Mouse (Mus musculus) lung, adult 18-20 months (tissue): ENCODE results near the gene Nfatc2.
A peak's percentile ranks its signal among the peaks of the same experiment; 100 is the strongest.

Experiments used
- DNase-seq, 2 experiments: peaks; one replicate each; pipeline ENCODE4 v3.0.0; 2022; ENCODE audit warnings: mixed read lengths in 2 of 2

The Nfatc2 gene

DNA sequence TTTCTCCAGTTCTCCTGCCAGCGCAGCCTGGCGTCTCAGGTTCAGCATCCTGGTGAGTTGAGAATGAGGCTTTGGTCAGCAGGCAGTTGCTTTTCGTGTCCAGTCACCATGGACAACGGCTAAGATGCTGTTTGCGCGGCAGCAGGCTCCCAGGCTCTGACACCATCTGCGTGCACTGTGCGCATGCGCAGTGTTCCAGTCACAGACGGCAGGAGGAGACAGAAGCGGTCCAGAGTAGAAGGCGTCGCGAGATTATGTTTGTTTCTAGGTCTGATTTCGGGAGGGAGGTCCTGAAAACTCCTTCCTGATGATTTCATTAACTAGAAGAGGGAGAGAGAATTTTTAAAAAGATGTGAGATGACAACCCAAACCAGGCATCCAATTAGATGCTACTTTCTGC, 121.5 kb downstream of the Nfatc2 start:
- no peak for DNase-seq

DNA sequence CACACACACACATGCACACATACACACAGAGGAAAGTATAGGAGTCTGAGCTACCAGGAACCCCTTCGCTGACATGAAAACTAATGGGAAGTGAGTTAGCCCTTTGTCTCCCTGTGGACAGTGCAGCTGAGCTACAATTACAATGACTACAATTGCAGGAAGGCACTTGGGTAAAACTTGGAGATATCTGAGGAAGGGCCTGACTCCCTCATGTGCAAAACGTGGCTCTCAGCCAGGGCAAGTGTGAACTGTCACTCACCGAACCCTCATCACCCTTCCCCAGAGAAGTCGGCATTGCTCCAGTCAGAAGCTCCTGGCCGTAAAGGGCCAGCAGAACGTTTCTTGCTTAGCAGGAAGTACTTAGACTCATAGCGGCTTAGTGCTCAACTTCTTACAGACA, 123.0 kb downstream of the Nfatc2 start:
- DNase-seq, result peak; percentile 7 to 14

DNA sequence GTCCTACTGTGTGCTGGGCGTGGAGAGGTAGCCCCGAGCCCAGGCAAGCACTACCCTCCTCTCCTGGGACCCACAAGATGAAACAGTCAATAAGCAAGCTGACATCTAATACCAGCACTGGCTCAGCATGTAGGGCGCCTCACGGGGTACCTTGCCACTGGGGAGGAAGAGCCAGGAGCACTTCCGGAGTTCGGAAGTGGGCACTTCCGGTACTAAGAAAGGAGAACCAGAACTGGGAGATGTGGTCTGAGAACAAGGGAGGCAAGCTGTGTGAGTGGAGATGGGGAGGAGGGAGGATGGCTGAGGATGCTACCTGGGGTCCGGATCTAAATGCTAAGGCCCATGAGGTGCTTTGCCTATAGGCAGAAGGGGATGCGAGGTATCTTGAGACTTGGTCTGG, 128.0 kb downstream of the Nfatc2 start:
- no peak for DNase-seq

DNA sequence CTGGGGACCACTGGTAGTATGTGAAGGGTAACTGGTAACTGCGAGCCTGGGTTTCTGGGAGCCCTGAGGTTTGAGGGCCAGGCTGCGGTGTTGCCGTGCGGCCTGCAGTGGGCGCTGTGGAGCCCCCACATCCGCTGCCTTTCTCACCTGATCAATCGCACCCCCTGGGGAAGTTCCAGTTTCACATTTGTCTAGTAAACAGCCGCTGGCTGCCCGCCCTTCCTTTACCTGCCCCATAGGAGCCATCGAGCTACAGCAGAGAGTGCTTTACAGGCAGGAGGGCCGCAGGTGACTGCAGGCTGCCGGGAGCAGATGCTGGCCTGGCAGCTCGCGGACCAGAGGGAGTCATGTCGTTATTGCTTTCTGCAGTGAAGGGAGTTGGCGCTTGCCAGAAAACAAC, 128.6 kb downstream of the Nfatc2 start:
- DNase-seq, result peak; percentile 69 to 72

DNA sequence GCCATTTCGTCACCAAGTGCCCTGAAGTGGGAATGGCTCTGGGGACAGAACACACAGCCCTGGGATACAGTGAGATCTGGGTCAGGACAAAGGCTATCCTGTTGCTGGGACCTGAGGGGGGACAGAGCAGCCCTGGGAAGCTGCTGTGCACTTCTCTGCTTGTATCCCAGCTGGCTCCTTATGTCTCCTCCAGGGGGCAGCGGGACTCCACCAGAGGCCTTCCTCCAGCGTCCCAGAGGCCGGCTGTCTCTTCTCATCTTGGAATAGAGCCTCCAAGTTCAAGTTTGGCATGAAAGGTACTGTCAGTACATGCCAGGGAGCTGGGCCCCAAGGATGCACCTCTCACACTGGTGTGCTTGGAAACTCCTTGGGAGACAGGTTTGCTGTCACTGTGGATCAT, 132.4 kb downstream of the Nfatc2 start:
- DNase-seq, result peak; percentile 66 to 71

DNA sequence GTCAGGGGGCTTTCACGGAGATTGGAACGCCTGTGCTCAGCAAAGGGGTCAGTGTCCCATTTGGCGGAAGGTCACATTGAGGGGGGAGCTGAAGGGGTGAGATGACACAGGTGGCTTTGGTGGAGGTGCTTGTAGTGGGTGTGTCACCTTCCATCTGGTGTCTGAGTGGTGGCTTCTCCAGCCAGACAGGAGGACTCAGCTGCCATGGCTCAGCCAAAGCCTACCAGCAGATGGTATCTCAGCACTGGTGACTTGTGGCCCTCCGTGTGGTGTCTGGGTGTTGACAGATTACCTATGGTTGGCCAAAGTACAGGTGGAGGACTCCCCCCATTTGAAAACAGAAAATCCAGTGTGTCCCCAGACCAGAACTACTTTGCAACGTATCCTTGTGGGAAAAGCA, 134.3 kb downstream of the Nfatc2 start:
- no peak for DNase-seq

DNA sequence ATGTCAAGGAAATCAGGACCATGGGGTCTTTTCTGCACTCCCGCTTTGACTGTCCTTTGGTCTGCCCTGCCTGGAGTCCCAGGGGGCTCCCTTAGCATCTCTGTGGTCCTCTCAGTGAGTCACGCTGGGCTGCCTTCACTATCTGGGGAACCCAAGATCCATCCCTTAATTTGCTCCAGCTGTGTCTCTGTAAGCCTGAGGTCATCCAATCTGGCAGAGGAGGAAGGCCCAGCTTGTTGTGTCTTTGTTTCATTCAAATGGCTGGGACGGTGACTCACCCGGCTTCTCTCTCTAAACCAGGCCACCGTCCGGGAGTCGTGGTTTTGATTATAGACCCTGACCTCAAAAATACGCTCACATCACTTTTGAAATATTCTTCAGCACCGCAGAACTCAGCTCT, 135.4 kb downstream of the Nfatc2 start:
- peak in 1 of 2 experiments; percentile 21 for DNase-seq

DNA sequence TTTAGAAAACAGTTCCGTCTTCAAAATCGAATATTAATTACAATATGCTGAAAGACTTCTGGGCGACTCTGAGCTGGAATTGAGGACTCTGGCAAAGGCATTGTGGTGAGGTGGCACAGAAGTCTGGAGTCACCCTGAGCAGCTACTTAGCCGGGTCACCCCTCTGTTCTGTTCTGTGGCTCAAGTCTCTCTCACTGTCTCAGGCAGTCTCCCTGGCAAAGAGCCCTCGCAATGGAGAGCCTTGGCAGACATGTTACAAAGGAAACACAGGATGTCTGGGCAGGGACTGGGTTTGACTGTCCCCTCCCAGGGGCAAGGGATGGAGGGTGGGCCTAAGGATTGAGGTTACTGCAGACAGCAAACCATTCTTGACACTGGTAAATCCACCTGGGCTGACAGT, 135.8 kb downstream of the Nfatc2 start:
- DNase-seq, result no peak

DNA sequence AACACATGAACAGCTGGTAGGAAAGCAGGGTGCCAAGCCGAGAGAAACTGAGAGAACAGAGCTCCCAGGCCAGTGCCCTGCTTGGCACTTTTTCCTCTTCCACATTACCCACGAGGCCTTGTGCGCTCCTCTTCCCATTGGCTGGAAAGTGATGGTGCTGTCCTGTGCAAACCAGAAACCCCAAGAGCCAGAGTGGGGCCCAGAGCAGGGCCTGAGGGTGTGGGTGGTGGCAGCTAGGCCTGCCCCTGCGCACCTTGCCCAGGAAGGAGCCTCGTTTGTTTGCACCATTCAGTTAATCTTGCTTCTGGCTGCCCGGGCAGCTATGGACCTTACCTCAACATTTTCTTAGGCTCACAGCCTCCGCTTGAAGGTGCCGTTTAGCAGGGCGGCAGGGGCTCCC, 139.6 kb downstream of the Nfatc2 start:
- no peak for DNase-seq

DNA sequence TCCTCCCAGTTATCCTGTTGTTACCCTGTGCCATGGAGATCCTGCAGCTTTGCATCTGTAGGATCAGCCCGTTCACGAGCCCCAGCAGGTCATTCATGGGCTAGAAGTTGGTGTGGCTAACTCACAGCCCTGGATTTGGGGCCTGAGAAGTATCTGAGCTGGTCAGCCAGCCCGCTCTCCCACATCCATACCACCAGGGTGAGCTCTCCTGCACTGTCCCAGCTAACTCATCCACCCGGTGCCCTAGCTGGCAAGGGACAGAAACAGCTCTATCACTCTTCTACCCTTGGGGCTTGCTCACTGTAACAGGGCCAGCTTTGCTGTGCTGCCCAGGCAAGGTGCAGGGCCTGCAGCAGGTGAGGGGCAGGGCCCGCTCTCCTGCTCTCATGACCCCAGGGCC, 141.8 kb downstream of the Nfatc2 start:
- no peak for DNase-seq

DNA sequence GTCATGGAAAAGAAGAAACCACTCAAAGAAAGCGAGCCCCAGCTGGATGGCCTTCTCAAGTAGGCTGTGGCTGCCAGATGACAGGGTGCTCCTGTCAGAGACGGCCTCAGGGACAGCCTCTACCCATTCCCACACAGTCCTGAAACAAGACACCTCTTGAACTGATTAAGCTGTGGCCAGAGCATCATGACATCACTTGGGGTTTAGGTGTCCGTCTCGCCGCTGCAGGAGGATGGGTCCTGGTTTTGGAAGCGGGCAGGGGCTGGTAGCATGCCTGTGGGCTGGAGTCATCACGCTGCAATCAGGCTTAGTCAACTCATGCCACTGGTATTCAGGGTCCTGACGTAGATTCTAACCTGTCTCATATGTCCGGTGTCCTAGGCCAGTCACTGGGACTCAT, 142.9 kb downstream of the Nfatc2 start:
- DNase-seq, result no peak

DNA sequence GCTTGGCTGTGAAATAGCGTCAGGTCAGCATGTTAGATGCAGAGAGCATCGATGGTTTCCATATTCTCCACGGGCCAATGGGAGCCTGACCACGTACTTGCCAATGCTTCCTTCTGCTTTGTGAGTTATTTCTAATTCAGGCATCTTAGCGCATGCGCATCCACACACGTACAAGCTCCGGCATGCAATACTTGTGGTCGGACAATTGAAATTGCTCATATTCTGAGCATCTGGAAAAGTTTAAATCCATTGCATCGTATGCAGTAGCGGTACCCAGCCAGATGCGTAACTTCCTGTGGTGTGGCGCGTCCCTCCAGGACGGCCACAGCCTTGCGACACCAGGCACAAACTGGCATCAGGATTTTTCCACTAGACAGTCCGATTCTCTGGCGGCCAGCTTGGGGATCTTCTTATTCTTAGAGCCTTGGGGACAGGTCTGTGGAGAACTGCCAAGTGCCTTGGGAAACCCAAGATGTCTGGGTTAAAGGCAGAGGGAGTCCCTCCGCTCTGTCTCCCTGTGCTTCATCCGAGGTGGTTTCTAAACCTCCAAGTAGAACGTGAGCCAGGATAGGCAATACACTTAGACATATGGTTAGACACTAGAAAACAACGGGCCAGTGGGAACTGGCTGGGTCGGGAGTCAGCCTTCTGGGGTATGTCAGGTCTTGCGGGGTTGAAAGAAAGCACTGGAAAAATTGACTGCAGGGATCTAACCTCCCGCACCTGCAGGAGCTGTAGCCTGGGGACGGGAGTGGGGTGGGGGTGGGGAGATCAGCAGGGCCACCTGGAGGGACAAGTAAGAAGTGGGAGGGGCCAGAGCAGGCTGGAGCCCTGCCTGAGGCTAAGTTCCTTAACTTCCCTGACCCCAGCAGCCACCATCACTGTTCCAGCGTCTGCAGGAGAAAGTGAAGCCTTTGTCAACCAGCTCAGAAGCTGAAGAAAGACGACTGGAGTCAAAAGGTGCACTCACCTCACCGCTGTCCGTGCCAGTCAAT, 149.4 kb downstream of the Nfatc2 start:
- DNase-seq, result no peak

DNA sequence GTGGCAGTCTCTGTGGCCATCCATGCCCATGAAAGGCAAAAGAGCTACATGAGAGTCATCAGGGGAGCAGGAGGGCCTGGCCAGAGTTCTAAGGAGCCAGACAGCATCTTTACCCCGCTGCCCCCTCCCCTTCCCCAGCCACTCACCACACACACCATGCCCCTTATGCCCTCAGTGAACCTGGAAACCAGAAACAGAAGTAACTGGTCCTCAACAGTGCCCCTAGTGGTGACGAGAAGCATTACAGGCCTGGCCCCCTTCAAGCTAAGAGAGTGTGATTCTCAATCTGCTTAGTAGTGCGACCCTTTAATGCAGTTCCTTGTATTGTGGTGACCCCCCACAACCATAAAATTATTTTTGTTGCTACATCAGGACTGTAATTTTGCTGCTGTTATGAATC, 150.5 kb downstream of the Nfatc2 start:
- no peak for DNase-seq

DNA sequence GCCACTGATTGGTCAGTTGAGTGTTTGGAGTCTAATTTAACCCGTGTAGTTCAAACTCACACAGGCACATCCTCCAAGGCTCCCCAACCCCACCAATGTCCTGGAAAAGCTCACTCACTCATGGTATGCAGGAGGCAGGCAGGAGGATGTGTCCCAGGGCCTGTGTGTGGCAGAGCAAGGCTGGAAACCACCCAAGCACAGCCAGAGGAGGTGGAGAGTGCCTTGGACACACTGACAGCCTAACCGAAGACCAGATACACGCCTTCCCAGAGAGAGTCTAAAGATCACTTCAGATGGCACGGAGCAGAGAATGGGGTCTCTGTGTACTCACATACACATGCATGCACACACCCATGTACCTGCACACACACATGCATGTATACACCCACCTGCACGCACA, 153.4 kb downstream of the Nfatc2 start:
- DNase-seq, result no peak

DNA sequence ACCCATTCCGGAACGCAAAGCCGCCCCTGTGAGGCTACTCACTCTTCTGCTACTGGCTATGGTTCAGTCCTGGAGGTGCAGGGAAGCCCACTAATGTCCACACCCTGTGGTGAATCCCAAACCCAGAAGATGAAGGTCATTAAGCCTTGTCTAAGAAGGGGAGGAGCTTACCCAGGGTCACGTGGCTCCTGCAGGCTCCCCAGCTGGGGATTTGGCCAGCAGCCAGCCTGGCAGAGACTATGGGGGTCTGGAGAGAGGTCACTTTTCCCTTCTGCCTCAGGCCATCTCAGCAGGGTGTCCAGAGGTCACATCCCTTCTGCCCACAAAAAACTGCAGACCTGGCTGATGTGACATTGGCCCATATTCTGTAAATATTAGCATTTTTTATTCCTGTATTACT, 153.9 kb downstream of the Nfatc2 start:
- DNase-seq, result no peak

DNA sequence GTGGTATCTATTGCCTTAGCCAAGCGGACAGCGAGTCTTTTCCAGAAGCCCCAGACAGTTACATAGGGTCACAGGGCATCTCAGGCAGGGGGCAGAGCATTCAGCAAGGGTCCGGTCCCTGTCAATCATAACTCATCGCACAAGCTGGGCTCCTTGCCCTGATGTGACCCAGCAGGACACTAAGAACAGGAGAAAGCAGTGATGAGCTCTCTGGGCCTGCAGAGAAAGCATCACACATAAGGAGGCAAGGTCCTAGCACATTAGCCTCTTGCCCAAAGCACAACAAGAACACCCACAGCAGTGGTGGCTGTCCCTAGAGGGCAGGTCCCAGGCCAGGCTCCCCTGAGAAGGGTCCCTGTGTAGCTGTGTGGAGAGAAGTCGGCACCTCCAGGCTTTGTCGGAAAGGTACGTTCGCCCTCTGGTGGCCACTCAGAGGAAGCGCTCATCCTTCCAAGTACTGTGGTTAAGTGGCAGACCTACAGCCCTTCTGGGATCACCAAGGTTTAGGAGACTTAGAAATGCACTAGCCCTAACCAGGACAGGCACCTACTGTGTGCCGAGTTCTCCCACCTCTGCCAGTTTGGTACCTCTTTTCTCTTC, 156.1 kb downstream of the Nfatc2 start:
- DNase-seq, result peak; percentile 27 to 29

DNA sequence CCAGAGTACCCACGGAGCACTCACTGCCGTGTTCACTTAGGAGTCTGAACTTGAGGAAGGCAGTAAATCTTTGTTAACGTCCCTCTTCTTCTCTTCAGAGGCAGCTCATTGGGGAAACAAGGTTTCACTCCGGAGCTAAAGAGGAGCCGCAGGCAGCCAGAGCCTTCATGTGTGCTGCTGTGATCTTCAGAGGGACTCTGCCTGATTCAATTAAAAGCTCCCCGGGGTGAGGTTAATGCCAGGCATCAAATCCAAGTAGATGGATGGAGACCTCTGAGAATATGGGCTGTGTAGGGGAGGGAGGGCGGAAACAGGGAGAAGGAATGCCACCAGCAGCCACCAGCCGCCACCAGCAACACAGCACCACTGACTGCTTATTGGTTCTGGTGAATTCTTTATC, 157.3 kb downstream of the Nfatc2 start:
- no peak for DNase-seq

DNA sequence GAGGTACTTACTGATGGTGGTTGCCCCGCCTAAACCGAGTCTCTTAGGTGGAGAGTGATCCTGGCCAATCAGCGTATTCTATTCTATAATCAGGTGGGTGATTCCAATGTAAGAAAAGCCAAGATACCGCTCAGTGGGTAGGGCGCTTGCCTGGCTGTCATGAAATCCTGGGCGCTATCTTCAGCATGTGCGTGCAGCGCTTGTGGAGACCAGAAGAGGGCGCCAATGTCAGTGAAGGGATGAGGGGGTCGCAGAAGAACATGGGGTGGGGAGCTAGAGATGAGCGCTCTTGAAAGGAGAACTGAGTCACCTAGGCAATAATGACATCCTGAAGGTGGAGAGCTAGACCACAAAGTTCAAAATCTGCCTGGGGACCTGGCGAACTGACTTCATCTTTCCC, 160.0 kb downstream of the Nfatc2 start:
- DNase-seq, result no peak

DNA sequence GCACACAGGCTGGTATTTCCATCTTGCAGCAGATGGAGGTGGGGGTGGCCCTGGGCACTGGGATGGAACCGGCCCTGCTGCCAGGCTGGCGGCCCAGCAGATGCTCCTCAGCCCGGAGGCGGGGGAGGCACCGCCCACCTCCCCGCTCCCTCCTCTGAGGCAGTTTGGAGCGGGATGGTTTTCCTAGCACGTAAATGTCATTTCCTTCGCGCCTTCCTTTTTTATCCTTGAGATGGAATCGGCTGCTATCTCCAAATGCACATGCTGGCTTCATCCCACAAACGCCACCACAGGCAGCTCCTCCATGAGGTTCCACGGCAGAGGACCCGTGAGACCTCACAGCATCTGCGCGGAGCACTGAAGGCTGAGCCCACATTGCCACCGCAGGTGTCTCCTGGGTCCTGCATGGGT, 160.5 kb downstream of the Nfatc2 start:
- no peak for DNase-seq

DNA sequence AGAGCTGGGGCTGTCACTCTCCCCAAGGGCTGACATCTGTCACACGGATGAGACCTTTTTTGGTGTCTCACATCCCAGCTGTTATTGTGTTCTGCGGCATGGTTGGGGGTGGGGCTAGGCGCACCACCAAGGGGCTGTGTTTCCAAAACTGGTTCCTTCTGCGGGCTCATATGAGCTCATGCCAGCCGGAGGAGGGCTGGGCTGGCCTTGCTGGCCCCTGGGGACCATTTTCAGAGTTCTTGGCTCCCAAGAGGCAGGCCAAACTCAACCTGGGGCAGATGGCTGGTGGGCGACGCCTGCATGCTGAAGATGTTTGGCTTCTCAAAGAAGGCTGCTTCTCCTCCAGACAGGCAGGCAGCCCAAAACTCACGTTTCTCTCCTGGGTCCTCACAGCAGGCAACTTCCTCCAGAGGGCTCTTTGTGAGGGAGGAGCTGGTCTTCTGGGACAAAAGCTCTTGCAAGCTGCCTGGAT, 162.4 kb downstream of the Nfatc2 start:
- no peak for DNase-seq

DNA sequence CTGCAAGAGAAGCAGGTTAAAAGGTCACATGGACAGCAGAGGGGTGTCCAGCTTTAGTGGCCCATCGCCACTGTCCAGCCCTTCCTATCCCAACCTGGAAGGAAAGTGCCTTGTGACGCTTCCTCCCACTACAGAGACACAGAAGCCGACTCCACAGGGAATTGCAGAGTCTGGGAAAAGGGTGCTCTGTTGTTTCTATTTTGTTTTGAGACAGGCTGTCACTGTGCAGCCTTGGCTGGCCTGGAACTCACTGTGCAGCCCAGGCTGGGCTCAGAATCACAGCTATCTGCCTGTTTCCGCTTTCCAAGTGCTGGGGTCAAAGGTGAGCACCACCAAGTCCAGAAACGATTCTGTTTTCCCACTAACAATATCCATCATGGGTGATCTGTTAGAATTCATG, 167.3 kb downstream of the Nfatc2 start:
- no peak for DNase-seq

DNA sequence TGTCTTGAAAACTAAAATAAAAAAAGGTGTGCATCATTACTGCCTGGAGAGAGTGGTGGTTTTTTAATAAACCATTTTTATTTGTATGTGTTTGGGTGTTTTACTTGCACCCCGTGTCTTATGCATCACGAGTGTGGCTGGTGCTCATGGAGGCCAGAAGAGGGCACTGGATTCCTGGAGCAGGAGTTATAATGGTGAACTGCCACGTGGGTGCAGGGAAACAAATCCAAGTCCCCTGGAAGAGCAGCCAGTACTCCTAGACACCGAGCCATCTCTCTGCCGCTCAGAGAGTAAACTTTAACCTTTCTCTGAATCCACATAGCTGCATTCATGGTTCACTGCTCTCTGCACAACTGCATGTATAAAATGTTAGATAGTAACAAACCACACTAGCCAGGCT, 168.1 kb downstream of the Nfatc2 start:
- no peak for DNase-seq

DNA sequence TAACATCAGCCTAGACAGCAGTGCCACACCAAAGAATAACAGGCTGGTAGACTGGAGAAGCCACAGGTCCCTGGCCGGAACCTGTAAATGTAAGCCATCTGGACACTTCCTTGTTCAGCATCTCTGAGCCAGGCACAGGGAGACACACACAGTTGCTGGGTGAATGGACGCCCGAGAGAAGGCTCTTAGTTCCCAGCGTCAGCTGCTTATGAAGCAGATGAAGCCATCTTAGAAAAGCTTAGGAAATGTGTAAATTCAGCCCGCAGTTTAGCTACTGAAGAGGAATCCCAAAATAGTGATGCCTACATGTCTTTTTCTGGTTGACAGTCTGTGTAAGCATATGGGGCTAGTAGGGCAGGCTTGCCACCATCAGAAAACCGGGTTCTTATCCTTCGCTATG, 169.1 kb downstream of the Nfatc2 start:
- no peak for DNase-seq

DNA sequence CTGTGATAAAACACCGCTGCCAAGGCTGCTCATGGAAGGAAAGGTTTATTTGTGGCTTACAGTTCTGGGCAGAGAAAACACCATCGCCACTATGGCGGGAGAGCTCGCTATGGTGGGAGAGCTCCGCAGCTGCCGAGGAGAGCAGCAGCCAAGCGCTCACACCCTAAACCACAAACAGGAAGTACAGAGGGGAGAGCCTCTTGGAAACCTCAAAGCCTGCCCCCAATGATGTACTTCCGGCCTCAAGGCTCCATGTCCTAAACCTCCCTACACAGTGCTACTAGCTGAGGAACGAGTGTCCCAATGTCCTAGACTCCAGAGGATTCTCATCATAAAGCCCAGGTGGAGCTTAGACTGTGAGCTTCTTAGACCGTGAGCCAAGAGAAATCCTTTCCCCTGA, 171.9 kb downstream of the Nfatc2 start:
- DNase-seq, result no peak
